Mouse (Mus musculus): Measurements from ENCODE around the gene Pdx1. TPM values are rescaled to one million over a fixed set of nuclear protein-coding genes. Genes with fewer than 3 reads are reported as not detected.

Pdx1 gene
- polyA plus RNA-seq, 1 experiment from 2014 or later, result 8.1 TPM

- no peak overlapping the region for H3K27ac ChIP-seq (ENCODE audit: low read length)
- peaks cover 87% of the 10 kb centered on the region for H3K27me3 ChIP-seq (ENCODE audit: control insufficient read depth, insufficient read depth, low read length)
- no peak overlapping the region for H3K4me3 ChIP-seq (replicated peaks; ENCODE audit: low read length)
Measured at GRCm38 (mm10) chr5:147315432-147316075, 45.8 kb downstream of the Pdx1 start.

GRCm38 (mm10) chr5:147317321-147317720 is 47.6 kb downstream of the Pdx1 start:
- Histone ChIP-seq H3K4me2 (ENCODE audit: low read depth, low read length) (no peak overlapping the region), H3K9me3 (replicated peaks; ENCODE audit: control insufficient read depth, low read length) (no peaks in the 10 kb centered on the region), H3K4me1 (ENCODE audit: control insufficient read depth, insufficient read depth, low read length) (no peaks in the 10 kb centered on the region), H3K27me3 (ENCODE audit: control insufficient read depth, insufficient read depth, low read length) (peaks cover 70% of the 10 kb centered on the region), H3K9ac (ENCODE audit: low read length) (no peak overlapping the region), H3K27ac (ENCODE audit: low read length) (no peak overlapping the region), H3K4me3 (replicated peaks; ENCODE audit: low read length) (no peak overlapping the region), H3K36me3 (ENCODE audit: control insufficient read depth, insufficient read depth, low read length) (no peaks in the 10 kb centered on the region)
- no peak for ATAC-seq (ENCODE audit: insufficient read depth, low FRiP score)
- 3% methylated on average over 7 of the region's 7 CpGs for WGBS

More at GRCm38 (mm10) chr5:147315432-147316075, 45.8 kb downstream of the Pdx1 start:
- ATAC-seq (ENCODE audit: insufficient read depth, low FRiP score), result no peak
- Histone ChIP-seq H3K9ac (ENCODE audit: low read length) (no peak overlapping the region), H3K9me3 (replicated peaks; ENCODE audit: control insufficient read depth, low read length) (no peaks in the 10 kb centered on the region), H3K4me1 (ENCODE audit: control insufficient read depth, insufficient read depth, low read length) (no peaks in the 10 kb centered on the region), H3K36me3 (ENCODE audit: control insufficient read depth, insufficient read depth, low read length) (no peaks in the 10 kb centered on the region), H3K4me2 (ENCODE audit: low read depth, low read length) (no peak overlapping the region)
- 3% methylated on average over 25 of the region's 25 CpGs for WGBS

- H3K4me2 ChIP-seq (ENCODE audit: low read depth, low read length), result no peak overlapping the region
Measured at GRCm38 (mm10) chr5:147317991-147318390, 48.2 kb downstream of the Pdx1 start.

GRCm38 (mm10) chr5:147319653-147320052 is 49.9 kb downstream of the Pdx1 start:
- Histone ChIP-seq H3K4me3 (replicated peaks; ENCODE audit: low read length) (no peak overlapping the region), H3K27ac (ENCODE audit: low read length) (no peak overlapping the region), H3K27me3 (ENCODE audit: control insufficient read depth, insufficient read depth, low read length) (peaks cover 48% of the 10 kb centered on the region), H3K9me3 (replicated peaks; ENCODE audit: control insufficient read depth, low read length) (no peaks in the 10 kb centered on the region), H3K4me1 (ENCODE audit: control insufficient read depth, insufficient read depth, low read length) (no peaks in the 10 kb centered on the region), H3K9ac (ENCODE audit: low read length) (no peak overlapping the region), H3K4me2 (ENCODE audit: low read depth, low read length) (no peak overlapping the region), H3K36me3 (ENCODE audit: control insufficient read depth, insufficient read depth, low read length) (no peaks in the 10 kb centered on the region)
- no peak for ATAC-seq (ENCODE audit: insufficient read depth, low FRiP score)

More at GRCm38 (mm10) chr5:147317991-147318390, 48.2 kb downstream of the Pdx1 start:
- no peaks in the 10 kb centered on the region for H3K36me3 ChIP-seq (ENCODE audit: control insufficient read depth, insufficient read depth, low read length)
- H3K27ac ChIP-seq (ENCODE audit: low read length), result no peak overlapping the region
- no peak overlapping the region for H3K4me3 ChIP-seq (replicated peaks; ENCODE audit: low read length)
- H3K9me3 ChIP-seq (replicated peaks; ENCODE audit: control insufficient read depth, low read length), result no peaks in the 10 kb centered on the region
- 24% methylated on average over 7 of the region's 7 CpGs for whole genome bisulfite sequencing
- H3K27me3 ChIP-seq (ENCODE audit: control insufficient read depth, insufficient read depth, low read length), result peaks cover 64% of the 10 kb centered on the region
- H3K4me1 ChIP-seq (ENCODE audit: control insufficient read depth, insufficient read depth, low read length), result no peaks in the 10 kb centered on the region
- H3K9ac ChIP-seq (ENCODE audit: low read length), result no peak overlapping the region
- ATAC-seq (ENCODE audit: insufficient read depth, low FRiP score), result no peak

GRCm38 (mm10) chr5:147322183-147322582 is 52.4 kb downstream of the Pdx1 start, which contains the start of gene Urad:
Urad (minus strand) TSS chr5:147322440.
- H3K9ac ChIP-seq (ENCODE audit: low read length), result no peak within 1 kb of the TSS
- ATAC-seq (ENCODE audit: insufficient read depth, low FRiP score), result no peak
- H3K4me1 ChIP-seq (ENCODE audit: control insufficient read depth, insufficient read depth, low read length), result no peaks in the 10 kb centered on the region
- WGBS, result 50% methylated on average over 8 of the region's 8 CpGs
- H3K4me2 ChIP-seq (ENCODE audit: low read depth, low read length), result no peak within 1 kb of the TSS
- H3K36me3 ChIP-seq (ENCODE audit: control insufficient read depth, insufficient read depth, low read length), result no peaks in the 10 kb centered on the region
- no peaks in the 10 kb centered on the region for H3K9me3 ChIP-seq (replicated peaks; ENCODE audit: control insufficient read depth, low read length)
- H3K27ac ChIP-seq (ENCODE audit: low read length), result no peak within 1 kb of the TSS
- H3K27me3 ChIP-seq (ENCODE audit: control insufficient read depth, insufficient read depth, low read length), result peaks cover 24% of the 10 kb centered on the region
- H3K4me3 ChIP-seq (replicated peaks; ENCODE audit: low read length), result no peak within 1 kb of the TSS

GRCm38 (mm10) chr5:147323237-147323917 is 53.6 kb downstream of the Pdx1 start:
- H3K27ac ChIP-seq (ENCODE audit: low read length), result no peak overlapping the region
- H3K4me2 ChIP-seq (ENCODE audit: low read depth, low read length), result no peak overlapping the region
- peaks cover 12% of the 10 kb centered on the region for H3K27me3 ChIP-seq (ENCODE audit: control insufficient read depth, insufficient read depth, low read length)
- ATAC-seq (ENCODE audit: insufficient read depth, low FRiP score), result 0 out of 2 replicates have a peak, but pooled peaks have one; percentile 50
- no peaks in the 10 kb centered on the region for H3K36me3 ChIP-seq (ENCODE audit: control insufficient read depth, insufficient read depth, low read length)
- H3K4me3 ChIP-seq (replicated peaks; ENCODE audit: low read length), result no peak overlapping the region
- no peaks in the 10 kb centered on the region for H3K9me3 ChIP-seq (replicated peaks; ENCODE audit: control insufficient read depth, low read length)
- no peak overlapping the region for H3K9ac ChIP-seq (ENCODE audit: low read length)
- WGBS, result 14% methylated on average over 17 of the region's 17 CpGs
- no peaks in the 10 kb centered on the region for H3K4me1 ChIP-seq (ENCODE audit: control insufficient read depth, insufficient read depth, low read length)

Small RNA genes lying within 50 kb of the gene (microRNA-seq; reads per million reads assigned to microRNA genes)
- not detected for gene Mir7k

Other genes with a start within 250 kb of the Pdx1 start
- 18.3 and 20.5 TPM in 2 replicates for gene Lnx2, start 193.4 kb upstream of the Pdx1 start, polyA plus RNA-seq (2015; fragmentation: Nextera tagmentation; extraction: Ambion mirVana)
- gene Polr1d, start 192.9 kb upstream of the Pdx1 start, polyA plus RNA-seq (2015; fragmentation: Nextera tagmentation; extraction: Ambion mirVana), result 142 and 145 TPM in 2 replicates
- not detected in 2 replicates for gene Gsx1, start 81.3 kb upstream of the Pdx1 start, polyA plus RNA-seq (2015; fragmentation: Nextera tagmentation; extraction: Ambion mirVana)
- 2.5 and 3.4 TPM in 2 replicates for gene Cdx2, start 37.3 kb downstream of the Pdx1 start, polyA plus RNA-seq (2015; fragmentation: Nextera tagmentation; extraction: Ambion mirVana)
- gene Urad, start 52.5 kb downstream of the Pdx1 start, polyA plus RNA-seq (2015; fragmentation: Nextera tagmentation; extraction: Ambion mirVana), result 0.31 TPM in 1 of 2 replicates, not detected in the other
- 0.24 and 0.59 TPM in 2 replicates for gene Flt3, start 130.5 kb downstream of the Pdx1 start, polyA plus RNA-seq (2015; fragmentation: Nextera tagmentation; extraction: Ambion mirVana)
- gene Pan3, start 160.2 kb downstream of the Pdx1 start, polyA plus RNA-seq (2015; fragmentation: Nextera tagmentation; extraction: Ambion mirVana), result 61.5 and 67.9 TPM in 2 replicates